Mouse (Mus musculus): Measurements from ENCODE around the gene Mrgprd. TPM values are rescaled to one million over a fixed set of nuclear protein-coding genes. Genes with fewer than 3 reads are reported as not detected.
A peak's percentile ranks its signal among the peaks of the same experiment; 100 is the strongest.

The Mrgprd gene
- polyA plus RNA-seq (2012; rRNA removed) = not detected in 2 replicates

GRCm38 (mm10) chr7:145314785-145315411, at the start of gene Mrgprd:
Gene Mrgprd (plus strand): TSS chr7:145314835.
- no peak for DNase-seq (ENCODE audit: low read depth in 1 of 2, low spot score in 2 of 2)
- no peaks in the 10 kb centered on the region for H3K27me3 ChIP-seq (ENCODE audit: control insufficient read depth, insufficient read depth, low read length)
- TF ChIP-seq CTCF (IDR thresholded peaks at IDR 0.05; ENCODE audit: extremely low read depth, insufficient read depth, insufficient read length, insufficient replicate concordance) = no peak
- no peak for TF ChIP-seq POLR2A (IDR thresholded peaks at IDR 0.05; ENCODE audit: low read depth, low read length)
- no peak within 1 kb of the TSS for H3K27ac ChIP-seq (ENCODE audit: insufficient read depth, low read length)
- no peaks in the 10 kb centered on the region for H3K4me1 ChIP-seq (ENCODE audit: control insufficient read depth, insufficient read depth, insufficient read length)
- WGBS = 93% methylated on average over 6 of the region's 6 CpGs
- H3K36me3 ChIP-seq (ENCODE audit: control insufficient read depth, insufficient read depth, low read length) = no peaks in the 10 kb centered on the region
- H3K4me3 ChIP-seq (ENCODE audit: extremely low read depth, insufficient read depth, insufficient read length) = no peak within 1 kb of the TSS

- H3K36me3 ChIP-seq (ENCODE audit: control insufficient read depth, insufficient read depth, low read length) = peaks cover 15% of the 10 kb centered on the region
- no peak for DNase-seq (ENCODE audit: low read depth in 1 of 2, low spot score in 2 of 2)
- H3K27me3 ChIP-seq (ENCODE audit: control insufficient read depth, insufficient read depth, low read length) = no peaks in the 10 kb centered on the region
- TF ChIP-seq POLR2A (IDR thresholded peaks at IDR 0.05; ENCODE audit: low read depth, low read length) (no peak), CTCF (IDR thresholded peaks at IDR 0.05; ENCODE audit: extremely low read depth, insufficient read depth, insufficient read length, insufficient replicate concordance) (no peak)
- 88% methylated on average over 2 of the region's 2 CpGs for WGBS
- no peak overlapping the region for H3K27ac ChIP-seq (ENCODE audit: insufficient read depth, low read length)
- no peaks in the 10 kb centered on the region; the same call in 1 of the 2 replicates for H3K4me1 ChIP-seq (ENCODE audit: control insufficient read depth, insufficient read depth, insufficient read length)
- no peak overlapping the region for H3K4me3 ChIP-seq (ENCODE audit: extremely low read depth, insufficient read depth, insufficient read length)
These were observed 48.6 kb upstream of the Mrgprd start for GRCm38 (mm10) chr7:145266011-145266410.

- TF ChIP-seq CTCF (IDR thresholded peaks at IDR 0.05; ENCODE audit: extremely low read depth, insufficient read depth, insufficient read length, insufficient replicate concordance) (no peak), POLR2A (IDR thresholded peaks at IDR 0.05; ENCODE audit: low read depth, low read length) (no peak)
- no peak for DNase-seq (ENCODE audit: low read depth in 1 of 2, low spot score in 2 of 2)
- Histone ChIP-seq H3K4me1 (ENCODE audit: control insufficient read depth, insufficient read depth, insufficient read length) (no peaks in the 10 kb centered on the region; the same call in 1 of the 2 replicates), H3K4me3 (ENCODE audit: extremely low read depth, insufficient read depth, insufficient read length) (no peak overlapping the region), H3K27ac (ENCODE audit: insufficient read depth, low read length) (no peak overlapping the region), H3K36me3 (ENCODE audit: control insufficient read depth, insufficient read depth, low read length) (peaks cover 32% of the 10 kb centered on the region), H3K27me3 (ENCODE audit: control insufficient read depth, insufficient read depth, low read length) (no peaks in the 10 kb centered on the region)
- 87% methylated on average over 7 of the region's 7 CpGs for WGBS
These were observed 45.7 kb upstream of the Mrgprd start for GRCm38 (mm10) chr7:145268890-145269289.

GRCm38 (mm10) chr7:145270955-145271354, 43.7 kb upstream of the Mrgprd start:
- no peak for DNase-seq (ENCODE audit: low read depth in 1 of 2, low spot score in 2 of 2)
- Histone ChIP-seq H3K27ac (ENCODE audit: insufficient read depth, low read length) (no peak overlapping the region), H3K4me3 (ENCODE audit: extremely low read depth, insufficient read depth, insufficient read length) (no peak overlapping the region), H3K36me3 (ENCODE audit: control insufficient read depth, insufficient read depth, low read length) (peaks cover 38% of the 10 kb centered on the region), H3K4me1 (ENCODE audit: control insufficient read depth, insufficient read depth, insufficient read length) (no peaks in the 10 kb centered on the region), H3K27me3 (ENCODE audit: control insufficient read depth, insufficient read depth, low read length) (no peaks in the 10 kb centered on the region)
- WGBS = 94% methylated on average over 5 of the region's 5 CpGs
- TF ChIP-seq POLR2A (IDR thresholded peaks at IDR 0.05; ENCODE audit: low read depth, low read length) (no peak), CTCF (IDR thresholded peaks at IDR 0.05; ENCODE audit: extremely low read depth, insufficient read depth, insufficient read length, insufficient replicate concordance) (no peak)

GRCm38 (mm10) chr7:145275488-145275887, 39.1 kb upstream of the Mrgprd start:
- Histone ChIP-seq H3K27ac (ENCODE audit: insufficient read depth, low read length) (no peak overlapping the region), H3K4me3 (ENCODE audit: extremely low read depth, insufficient read depth, insufficient read length) (no peak overlapping the region), H3K36me3 (ENCODE audit: control insufficient read depth, insufficient read depth, low read length) (peaks cover 45% of the 10 kb centered on the region), H3K27me3 (ENCODE audit: control insufficient read depth, insufficient read depth, low read length) (no peaks in the 10 kb centered on the region), H3K4me1 (ENCODE audit: control insufficient read depth, insufficient read depth, insufficient read length) (no peaks in the 10 kb centered on the region)
- no peak for DNase-seq (ENCODE audit: low read depth in 1 of 2, low spot score in 2 of 2)
- TF ChIP-seq POLR2A (IDR thresholded peaks at IDR 0.05; ENCODE audit: low read depth, low read length) (no peak), CTCF (IDR thresholded peaks at IDR 0.05; ENCODE audit: extremely low read depth, insufficient read depth, insufficient read length, insufficient replicate concordance) (no peak)
- 93% methylated on average over 3 of the region's 3 CpGs for WGBS

GRCm38 (mm10) chr7:145281396-145281795, 33.2 kb upstream of the Mrgprd start:
- Histone ChIP-seq H3K27me3 (ENCODE audit: control insufficient read depth, insufficient read depth, low read length) (no peaks in the 10 kb centered on the region), H3K4me3 (ENCODE audit: extremely low read depth, insufficient read depth, insufficient read length) (no peak overlapping the region), H3K27ac (ENCODE audit: insufficient read depth, low read length) (no peak overlapping the region), H3K36me3 (ENCODE audit: control insufficient read depth, insufficient read depth, low read length) (peaks cover 17% of the 10 kb centered on the region), H3K4me1 (ENCODE audit: control insufficient read depth, insufficient read depth, insufficient read length) (peaks cover 11% of the 10 kb centered on the region; the same call in 1 of the 2 replicates)
- 87% methylated on average over 4 of the region's 4 CpGs for WGBS
- no peak for TF ChIP-seq POLR2A (IDR thresholded peaks at IDR 0.05; ENCODE audit: low read depth, low read length)
- no peak for TF ChIP-seq CTCF (IDR thresholded peaks at IDR 0.05; ENCODE audit: extremely low read depth, insufficient read depth, insufficient read length, insufficient replicate concordance)
- no peak for DNase-seq (ENCODE audit: low read depth in 1 of 2, low spot score in 2 of 2)

GRCm38 (mm10) chr7:145283041-145283440, 31.6 kb upstream of the Mrgprd start:
- 54% methylated on average over 4 of the region's 4 CpGs for WGBS
- Histone ChIP-seq H3K4me1 (ENCODE audit: control insufficient read depth, insufficient read depth, insufficient read length) (peaks cover 11% of the 10 kb centered on the region; the same call in 1 of the 2 replicates), H3K4me3 (ENCODE audit: extremely low read depth, insufficient read depth, insufficient read length) (peak overlapping the region; percentile 74), H3K36me3 (ENCODE audit: control insufficient read depth, insufficient read depth, low read length) (peaks cover 12% of the 10 kb centered on the region), H3K27me3 (ENCODE audit: control insufficient read depth, insufficient read depth, low read length) (no peaks in the 10 kb centered on the region), H3K27ac (ENCODE audit: insufficient read depth, low read length) (peak overlapping the region; percentile 31; the same call in 1 of the 2 replicates)
- no peak for TF ChIP-seq POLR2A (IDR thresholded peaks at IDR 0.05; ENCODE audit: low read depth, low read length)
- no peak for TF ChIP-seq CTCF (IDR thresholded peaks at IDR 0.05; ENCODE audit: extremely low read depth, insufficient read depth, insufficient read length, insufficient replicate concordance)
- no peak for DNase-seq (ENCODE audit: low read depth in 1 of 2, low spot score in 2 of 2)
